Mouse (Mus musculus) cerebellum, adult 2 months (tissue): ENCODE data around the gene Nxpe5. TPM values are rescaled to one million over a fixed set of nuclear protein-coding genes. Genes with fewer than 3 reads are reported as not detected.

ENCODE experiments used
- DNase-seq, 2 experiments: peaks; one replicate each; pipeline ENCODE4 v3.0.0; 2021
- H3K27ac ChIP-seq: fragments of 200-500 bp; 2 replicates; pipeline ENCODE4 v1.5.1; 2012; ENCODE audit warnings: low read length, control low read depth, inconsistent platforms; ENCODE audit not compliant: insufficient read depth
- H3K27me3 ChIP-seq: fragments of 200-500 bp; 2 replicates; pipeline ENCODE4 v1.6.1; 2012; ENCODE audit warnings: inconsistent platforms, mild to moderate bottlenecking, low read length, moderate library complexity; ENCODE audit not compliant: control insufficient read depth, insufficient read depth
- H3K4me1 ChIP-seq: fragments of 200-500 bp; 2 replicates; pipeline ENCODE4 v1.6.1; 2011; ENCODE audit warnings: low read length; ENCODE audit not compliant: control insufficient read depth, insufficient read depth
- H3K4me3 ChIP-seq: fragments of 200-500 bp; replicated peaks from 2 replicates; pipeline ENCODE3; 2011; ENCODE audit warnings: mild to moderate bottlenecking, low read depth, low read length, control low read depth; ENCODE audit not compliant: insufficient read depth
- CTCF ChIP-seq: fragments of 200-500 bp; IDR thresholded peaks from 2 replicates; pipeline ENCODE4 v1.5.1; 2011; ENCODE audit warnings: low read depth, mild to moderate bottlenecking, control low read depth, low read length, moderate library complexity, borderline replicate concordance; ENCODE audit not compliant: insufficient read depth
- POLR2A ChIP-seq: fragments of 200-500 bp; IDR thresholded peaks from 2 replicates; pipeline ENCODE4 v1.6.1; 2011; ENCODE audit warnings: low read length, control low read depth, borderline replicate concordance; ENCODE audit not compliant: insufficient read depth
- WGBS: fragments of 180-500 bp; shearing (Covaris S2); methylation state at CpG from one replicate; pipeline ENCODE4 v1.1.7; 2018; 5-methylcytosine and 5-hydroxymethylcytosine counted together
- polyA plus RNA-seq: library from polyadenylated mRNA; depleted of rRNA; stranded (reverse); fragments of >200 nt; gene quantifications from 2 replicates; pipeline ENCODE4 v1.2.3, GENCODE M21; 2012

Gene Nxpe5
- polyA plus RNA-seq, 1 experiment, result not detected

GRCm38 (mm10) chr5:138255353-138256093, 29.8 kb downstream of the Nxpe5 start, which contains the start of gene Lamtor4:
Lamtor4 (plus strand) TSS chr5:138255482.
- Histone ChIP-seq H3K27me3 (no peaks in the 10 kb centered on the region), H3K4me3 (peak within 1 kb of the TSS; percentile 91), H3K27ac (peak within 1 kb of the TSS; percentile 77), H3K4me1 (no peaks in the 10 kb centered on the region; the same call in 1 of the 2 replicates)
- WGBS, result under 1% methylated on average over 38 of the region's 38 CpGs
- peak; percentile 38; the same call in 1 of the 2 replicates for TF ChIP-seq CTCF
- peak; percentile 94 for TF ChIP-seq POLR2A
- DNase-seq, result peak; percentile 95 to 99

- Histone ChIP-seq H3K4me1 (no peaks in the 10 kb centered on the region; the same call in 1 of the 2 replicates), H3K4me3 (peak overlapping the region; percentile 91), H3K27ac (peak overlapping the region; percentile 77), H3K27me3 (no peaks in the 10 kb centered on the region)
- TF ChIP-seq CTCF (no peak), POLR2A (no peak)
- WGBS, result 0% methylated on average over 7 of the region's 7 CpGs
- peak in 1 of 2 experiments; percentile 61 for DNase-seq
Measured at GRCm38 (mm10) chr5:138256094-138256467, 30.4 kb downstream of the Nxpe5 start.

GRCm38 (mm10) chr5:138256966-138257584, 31.4 kb downstream of the Nxpe5 start:
- no peak overlapping the region for H3K27ac ChIP-seq
- no peak for DNase-seq
- peaks cover under 1% of the 10 kb centered on the region; the same call in 1 of the 2 replicates for H3K4me1 ChIP-seq
- WGBS, result 84% methylated on average over 10 of the region's 10 CpGs
- H3K4me3 ChIP-seq, result no peak overlapping the region
- TF ChIP-seq CTCF (no peak), POLR2A (no peak)
- H3K27me3 ChIP-seq, result no peaks in the 10 kb centered on the region

GRCm38 (mm10) chr5:138257585-138257978, 31.9 kb downstream of the Nxpe5 start:
- Histone ChIP-seq H3K27ac (no peak overlapping the region), H3K4me3 (no peak overlapping the region), H3K4me1 (peaks cover 5% of the 10 kb centered on the region; the same call in 1 of the 2 replicates), H3K27me3 (no peaks in the 10 kb centered on the region)
- 96% methylated on average over 4 of the region's 4 CpGs for WGBS
- TF ChIP-seq POLR2A, result no peak
- no peak for TF ChIP-seq CTCF
- no peak for DNase-seq

GRCm38 (mm10) chr5:138258078-138258477, 32.4 kb downstream of the Nxpe5 start:
- TF ChIP-seq CTCF (no peak), POLR2A (no peak)
- no peak overlapping the region for H3K4me3 ChIP-seq
- WGBS, result 78% methylated on average over 3 of the region's 3 CpGs
- H3K27ac ChIP-seq, result no peak overlapping the region
- peaks cover 9% of the 10 kb centered on the region; the same call in 1 of the 2 replicates for H3K4me1 ChIP-seq
- DNase-seq, result no peak
- H3K27me3 ChIP-seq, result no peaks in the 10 kb centered on the region

- no peak for TF ChIP-seq CTCF
- no peak for TF ChIP-seq POLR2A
- H3K4me1 ChIP-seq, result peaks cover 9% of the 10 kb centered on the region; the same call in 1 of the 2 replicates
- WGBS, result 78% methylated on average over 6 of the region's 6 CpGs
- H3K27ac ChIP-seq, result no peak overlapping the region
- no peaks in the 10 kb centered on the region for H3K27me3 ChIP-seq
- no peak overlapping the region for H3K4me3 ChIP-seq
- DNase-seq, result no peak
Measured at GRCm38 (mm10) chr5:138258542-138258941, 32.8 kb downstream of the Nxpe5 start.

- TF ChIP-seq POLR2A (no peak), CTCF (no peak)
- Histone ChIP-seq H3K4me1 (peaks cover 9% of the 10 kb centered on the region; the same call in 1 of the 2 replicates), H3K27ac (no peak overlapping the region), H3K27me3 (no peaks in the 10 kb centered on the region), H3K4me3 (no peak overlapping the region)
- WGBS, result 84% methylated on average over 7 of the region's 7 CpGs
- DNase-seq, result no peak
Measured at GRCm38 (mm10) chr5:138258993-138259392, 33.3 kb downstream of the Nxpe5 start.
